Mouse (Mus musculus): Measurements from ENCODE around the gene Sod1. TPM values are rescaled to one million over a fixed set of nuclear protein-coding genes. Genes with fewer than 3 reads are reported as not detected.
"Not testable (repeated sequence)": the region's sequence is repeated elsewhere in the genome, so short reads cannot be mapped to it uniquely, and the experiment has no call there.

The Sod1 gene
- total RNA-seq, 2 experiments from 2014 or later: 354 to 355 TPM

DNA sequence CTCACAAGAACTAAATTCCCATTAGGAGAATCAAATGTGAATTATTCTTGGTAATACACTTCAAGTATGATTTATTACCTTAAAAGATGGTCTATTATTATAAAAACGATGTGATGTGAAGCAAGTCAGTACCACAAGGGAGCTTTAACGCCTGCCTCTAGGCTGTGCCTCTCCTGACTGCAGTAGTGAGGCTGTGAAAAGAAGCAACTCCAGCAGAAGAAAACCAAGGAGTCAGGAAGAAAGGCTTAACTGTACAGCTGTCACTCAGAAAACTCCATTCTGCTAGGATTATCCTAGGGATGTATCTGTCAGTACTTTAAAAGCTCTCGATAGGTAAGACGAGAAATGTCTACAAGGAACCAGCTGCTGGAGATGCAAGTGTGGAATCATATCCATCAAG is 21.3 kb downstream of the Sod1 start:
- intact Hi-C loops (cut with DNase I): no loop called here

DNA sequence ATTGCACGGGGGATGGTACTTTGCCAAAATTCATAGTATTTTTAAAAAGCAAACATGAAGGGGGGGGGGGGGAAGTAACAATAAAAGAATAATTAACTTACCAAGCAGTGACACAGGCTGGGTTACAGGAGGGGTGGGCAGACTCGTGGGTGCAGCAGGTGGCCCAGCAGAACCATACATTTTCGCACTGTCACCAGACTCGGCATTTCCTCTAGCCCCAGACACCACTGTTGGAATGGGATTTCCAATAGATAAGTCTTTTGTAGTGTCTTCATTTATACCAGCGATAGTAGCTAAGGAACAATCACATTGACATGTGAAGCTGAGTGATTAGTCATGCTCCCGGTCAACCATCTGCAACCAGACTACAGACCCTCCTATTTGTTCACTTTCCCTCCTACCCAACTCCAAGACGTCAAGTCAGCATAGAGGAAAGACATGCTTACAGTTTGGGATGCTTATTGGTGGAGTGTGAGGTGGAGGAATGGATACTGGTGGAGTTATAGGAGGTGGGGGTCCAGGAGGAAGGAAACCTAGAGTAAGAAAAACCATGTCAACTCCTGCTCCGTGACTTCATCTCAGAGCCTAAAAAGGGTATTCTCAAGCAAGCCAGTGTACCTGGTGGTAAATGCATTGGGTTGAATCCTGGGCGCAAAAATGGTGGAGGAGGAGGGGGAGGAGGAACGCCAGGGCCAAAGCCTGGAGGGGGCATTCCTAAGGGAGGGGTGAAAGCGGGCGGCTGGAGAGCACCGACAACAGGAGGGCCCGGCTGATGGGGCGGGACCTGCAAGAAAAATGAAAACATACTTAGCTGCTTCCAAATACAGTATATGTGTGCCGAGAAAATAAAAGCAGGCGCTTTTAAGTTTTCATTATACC is 22.1 kb downstream of the Sod1 start:
- no peak for DNase-seq (ENCODE audit: extremely low spot score in 1 of 2, low spot score in 2 of 2)
- intact Hi-C loops (cut with DNase I): no loop called here

More for the DNA sequence above, 21.3 kb downstream of the Sod1 start:
- no peak for DNase-seq (ENCODE audit: extremely low spot score in 1 of 2, low spot score in 2 of 2)

DNA sequence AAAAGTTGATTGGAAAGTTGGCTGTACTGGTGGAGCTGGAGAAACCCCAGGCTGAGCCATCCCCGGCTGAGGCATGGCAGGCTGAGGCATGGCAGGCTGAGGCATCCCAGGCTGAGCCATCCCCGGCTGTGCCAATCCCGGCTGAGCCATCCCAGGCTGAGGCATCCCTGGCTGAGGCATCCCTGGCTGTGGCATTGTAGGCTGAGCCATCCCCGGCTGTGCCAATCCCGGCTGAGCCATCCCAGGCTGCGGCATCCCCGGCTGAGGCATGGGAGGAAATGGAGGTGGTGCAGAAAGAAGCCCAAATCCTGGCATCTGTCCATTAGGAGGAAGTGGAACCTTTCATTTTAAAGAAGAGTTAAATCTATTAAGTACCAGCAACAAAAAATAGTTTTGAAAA is 29.5 kb downstream of the Sod1 start:
- intact Hi-C loops (cut with DNase I): no loop called here
- no peak for DNase-seq (ENCODE audit: extremely low spot score in 1 of 2, low spot score in 2 of 2)

DNA sequence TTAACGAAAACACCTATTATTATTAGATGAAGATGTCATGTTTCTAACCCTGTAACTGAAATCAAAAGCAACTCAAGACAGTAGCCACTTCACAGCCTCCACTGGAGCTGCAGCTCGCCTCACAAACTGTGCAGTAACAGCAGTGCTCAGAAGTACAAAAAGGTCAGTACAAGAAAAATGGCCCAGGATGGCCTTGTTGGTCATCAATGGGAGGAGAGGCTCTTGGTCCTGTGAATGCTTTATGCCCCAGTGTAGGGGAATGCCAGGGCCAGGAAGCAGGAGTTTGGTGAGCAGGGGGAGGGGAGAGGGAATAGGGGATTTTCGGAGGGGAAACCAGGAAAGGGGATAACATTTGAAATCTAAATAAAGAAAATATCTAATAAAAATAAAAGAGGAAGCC is 30.7 kb downstream of the Sod1 start:
- DNase-seq (ENCODE audit: extremely low spot score in 1 of 2, low spot score in 2 of 2); intact Hi-C loops (cut with DNase I): not testable (repeated sequence)

DNA sequence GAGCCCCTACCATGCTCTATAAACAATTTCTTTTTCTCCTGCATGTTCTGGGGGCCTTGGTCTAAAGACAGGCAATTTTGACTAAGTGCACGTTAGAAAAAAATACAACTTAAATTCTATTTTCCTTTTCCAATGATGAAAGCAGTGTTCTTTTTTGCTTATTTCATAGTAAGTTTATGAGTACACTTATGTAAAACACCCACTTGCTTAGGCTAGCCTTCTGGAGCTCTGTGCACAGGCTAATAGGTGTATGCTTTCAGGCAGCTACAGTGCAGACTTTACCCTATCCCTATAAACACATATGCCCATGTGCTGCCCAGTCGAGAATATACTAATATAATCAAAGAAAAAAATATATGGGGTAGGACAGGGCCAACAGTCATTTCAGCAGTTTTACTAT is 32.0 kb downstream of the Sod1 start:
- intact Hi-C loops (cut with DNase I): no loop called here
- no peak for DNase-seq (ENCODE audit: extremely low spot score in 1 of 2, low spot score in 2 of 2)

DNA sequence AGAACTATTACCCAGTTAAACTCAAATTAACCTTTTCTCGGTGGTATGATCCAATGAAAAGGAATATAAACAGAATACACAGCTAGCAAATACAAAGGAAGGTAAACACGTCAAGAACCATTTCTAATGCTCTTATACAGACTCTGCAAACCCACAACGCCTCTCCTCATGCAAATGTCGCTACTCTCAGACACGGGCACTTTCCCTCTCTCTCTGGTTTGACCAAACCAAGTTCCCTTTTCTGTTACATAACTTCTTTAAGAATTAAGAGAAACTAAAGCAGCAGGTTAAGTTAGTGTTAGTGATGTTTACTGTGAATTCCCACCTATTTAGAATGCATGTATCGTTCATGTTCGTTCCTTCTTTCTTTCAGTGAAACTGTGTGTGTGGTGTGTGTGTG is 38.4 kb downstream of the Sod1 start:
- DNase-seq (ENCODE audit: extremely low spot score in 1 of 2, low spot score in 2 of 2): no peak
- intact Hi-C loops (cut with DNase I): no loop called here

DNA sequence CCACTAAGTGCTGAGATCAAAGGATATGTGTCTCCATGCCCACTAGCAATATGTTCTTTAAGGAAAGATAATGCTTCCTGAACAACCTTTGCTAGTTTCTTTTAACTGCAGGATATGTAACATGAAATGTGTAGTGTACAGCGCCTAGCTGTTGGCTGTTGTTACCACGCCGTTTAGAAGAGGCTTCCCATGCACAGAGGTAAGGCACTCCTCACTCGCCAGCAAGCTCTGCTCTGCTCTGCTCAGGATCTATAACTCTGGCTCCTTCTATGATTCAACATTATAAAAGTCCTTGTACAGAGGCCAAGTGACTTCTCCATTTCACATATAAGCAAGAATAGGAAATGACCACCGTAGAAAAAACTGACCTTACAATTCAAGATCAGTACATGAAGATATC is 39.1 kb downstream of the Sod1 start:
- DNase-seq (ENCODE audit: extremely low spot score in 1 of 2, low spot score in 2 of 2): no peak
- intact Hi-C loops (cut with DNase I): no loop called here

DNA sequence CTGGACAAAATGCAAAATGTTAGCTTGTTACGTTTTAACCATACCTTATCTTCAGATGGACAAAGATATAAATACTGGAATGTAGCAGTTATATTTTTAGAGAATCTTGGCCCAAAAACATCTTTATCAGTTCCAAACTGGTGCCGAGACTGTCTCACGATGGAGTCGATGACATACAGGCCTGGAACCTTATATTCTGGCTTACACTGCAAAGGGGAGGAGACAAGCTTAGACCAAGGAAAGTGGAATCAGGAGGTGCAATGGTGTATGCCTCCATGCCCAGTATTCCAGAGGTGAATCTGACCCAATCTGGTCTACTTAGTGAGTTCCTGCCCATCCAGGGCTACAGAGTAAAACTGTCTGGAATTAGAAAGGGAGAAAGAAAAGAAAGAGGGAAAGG is 39.5 kb downstream of the Sod1 start:
- intact Hi-C loops (cut with DNase I): no loop called here
- DNase-seq (ENCODE audit: extremely low spot score in 1 of 2, low spot score in 2 of 2): no peak

DNA sequence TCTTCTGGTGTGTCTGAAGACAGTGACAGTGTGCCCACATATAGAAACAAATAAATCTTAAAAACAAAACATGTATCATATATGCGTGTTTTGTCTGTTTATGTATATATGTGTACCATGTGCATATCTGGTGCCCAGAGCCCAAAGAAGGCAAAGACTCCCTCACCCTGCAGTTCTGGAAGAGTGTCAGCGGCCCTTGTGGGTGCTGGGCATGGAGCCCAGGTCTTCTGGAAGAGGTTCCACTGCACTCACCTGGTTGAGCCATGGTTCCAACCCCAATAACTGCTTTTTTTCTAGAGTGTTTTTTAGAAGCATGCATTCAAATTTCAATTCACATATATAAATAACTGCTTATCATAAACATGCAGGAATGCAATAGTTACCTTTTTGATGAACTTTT is 41.2 kb downstream of the Sod1 start:
- intact Hi-C loops (cut with DNase I): no loop called here
- DNase-seq (ENCODE audit: extremely low spot score in 1 of 2, low spot score in 2 of 2): no peak

DNA sequence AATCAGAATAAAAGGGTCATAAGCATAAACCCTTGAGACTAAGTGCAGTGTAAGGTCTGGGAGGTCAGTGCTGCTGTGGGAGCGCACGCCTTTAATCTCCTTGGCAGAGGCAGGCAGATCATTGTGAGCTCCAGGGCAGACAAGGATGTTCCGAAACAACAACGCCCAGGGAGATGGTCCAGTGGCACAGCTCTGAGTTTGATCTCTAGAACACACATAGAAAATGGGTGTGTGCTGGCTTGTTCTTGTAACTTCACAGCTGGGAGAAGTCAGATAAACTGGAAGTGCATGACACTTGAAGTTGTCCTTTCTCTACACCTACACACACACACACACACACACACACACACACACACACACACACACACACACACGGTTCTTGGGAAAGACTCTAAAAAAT is 43.5 kb downstream of the Sod1 start:
- intact Hi-C loops (cut with DNase I): no loop called here
- no peak for DNase-seq (ENCODE audit: extremely low spot score in 1 of 2, low spot score in 2 of 2)

DNA sequence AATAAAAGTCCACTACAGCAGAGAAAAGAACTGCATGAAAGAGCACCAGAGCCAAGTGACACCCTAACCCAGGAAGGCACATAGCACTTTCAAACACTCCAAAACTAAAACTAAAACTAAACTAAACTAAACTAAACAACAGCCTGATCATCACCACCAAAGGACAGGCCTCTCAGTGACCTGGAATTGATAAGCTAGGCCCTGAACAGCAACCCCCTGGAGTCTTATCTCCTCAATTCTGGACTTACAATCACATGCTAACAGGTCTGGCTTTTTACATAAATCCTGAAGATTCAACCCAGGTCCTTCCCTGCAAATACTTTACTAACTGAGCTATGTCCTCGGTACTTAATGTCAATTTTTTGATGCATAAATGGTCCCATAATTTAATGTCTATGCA is 44.6 kb downstream of the Sod1 start:
- intact Hi-C loops (cut with DNase I): no loop called here
- DNase-seq (ENCODE audit: extremely low spot score in 1 of 2, low spot score in 2 of 2): no peak

DNA sequence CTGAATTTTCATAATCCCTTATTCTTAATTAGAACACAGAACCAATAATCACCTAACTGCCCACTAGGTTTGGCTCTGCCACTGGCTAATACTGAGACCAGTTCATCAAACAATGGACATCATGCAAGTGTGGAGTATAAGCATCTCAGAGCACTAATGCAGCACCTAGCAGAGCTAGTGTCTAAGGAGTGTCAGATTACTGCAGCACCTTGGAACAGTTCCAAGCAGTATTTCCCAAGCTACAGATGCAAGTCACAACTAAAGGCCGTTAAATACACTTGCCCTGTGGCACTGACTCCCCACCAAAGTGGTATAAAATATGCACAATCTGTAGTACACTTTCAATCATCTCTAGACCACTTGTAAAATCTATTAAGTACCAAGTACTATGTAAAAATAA is 46.0 kb downstream of the Sod1 start:
- DNase-seq (ENCODE audit: extremely low spot score in 1 of 2, low spot score in 2 of 2): no peak
- intact Hi-C loops (cut with DNase I): no loop called here

DNA sequence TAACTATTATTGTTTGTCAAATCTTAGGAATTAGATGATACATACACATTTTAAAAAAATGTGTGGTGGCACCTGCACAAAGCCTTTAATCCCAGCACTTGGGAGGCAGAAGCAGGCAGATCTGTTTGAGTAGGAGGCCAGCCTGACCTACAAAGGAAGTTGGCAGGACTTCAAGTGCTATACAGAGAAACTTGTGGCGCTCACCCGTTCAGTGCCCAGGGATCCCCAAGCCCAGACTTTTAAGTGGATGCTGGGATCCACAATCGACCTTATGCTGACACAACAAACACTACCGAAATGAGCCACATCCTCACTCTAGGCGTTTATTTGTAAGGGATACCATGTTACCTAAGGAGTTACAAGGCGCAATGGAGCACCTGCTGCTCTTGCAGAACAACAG is 55.0 kb downstream of the Sod1 start:
- no peak for DNase-seq (ENCODE audit: extremely low spot score in 1 of 2, low spot score in 2 of 2)
- intact Hi-C loops (cut with DNase I): no loop called here

Other genes starting within 250 kb of the Sod1 start
- gene Tiam1, start 77.0 kb upstream of the Sod1 start, total RNA-seq (2021): 10 to 100 TPM; 84.7 to 95.1 TPM
- gene Scaf4, start 63.7 kb downstream of the Sod1 start, total RNA-seq (2021): 10 to 100 TPM; 40.2 to 46.7 TPM
- gene Hunk, start 165.3 kb downstream of the Sod1 start, total RNA-seq (2021): 1 to 10 TPM; 8.7 TPM

All from left cerebral cortex, postnatal 10 days (tissue).